Mouse (Mus musculus) lung, postnatal 0 days (tissue): ENCODE data around the gene Fam186b. TPM values are rescaled to one million over a fixed set of nuclear protein-coding genes. Genes with fewer than 3 reads are reported as not detected.

Experiments used
- ATAC-seq: fragments of 200-750 bp; cut with Nextera tagmentation; 2 replicates; pipeline ENCODE4 v1.8.0; 2017; ENCODE audit warnings: moderate library complexity
- DNase-seq: peaks from one replicate; pipeline ENCODE4 v3.0.0-alpha.2; 2016; ENCODE audit warnings: low spot score
- H3K27ac ChIP-seq: fragments of 300-500 bp; sonication (generic); 2 replicates; pipeline ENCODE4 v1.5.1; 2014; ENCODE audit warnings: antibody characterized with exemption, mild to moderate bottlenecking, low read length, mixed read lengths
- H3K27me3 ChIP-seq: fragments of 300-500 bp; sonication (generic); replicated peaks from 2 replicates; pipeline ENCODE4 v1.6.1; 2014; ENCODE audit warnings: low read length, mixed read lengths; ENCODE audit not compliant: insufficient read depth
- H3K36me3 ChIP-seq: fragments of 300-500 bp; sonication (generic); 2 replicates; pipeline ENCODE4 v1.6.1; 2014; ENCODE audit warnings: low read length, mixed read lengths; ENCODE audit not compliant: insufficient read depth
- H3K4me1 ChIP-seq: fragments of 300-500 bp; sonication (generic); 2 replicates; pipeline ENCODE4 v1.6.1; 2014; ENCODE audit warnings: antibody characterized with exemption, low read depth, low read length, mixed read lengths; ENCODE audit not compliant: insufficient read depth
- H3K4me2 ChIP-seq: fragments of 300-500 bp; sonication (generic); replicated peaks from 2 replicates; pipeline ENCODE4 v1.6.1; 2014; ENCODE audit warnings: low read depth, mild to moderate bottlenecking, low read length, moderate library complexity, mixed read lengths
- H3K4me3 ChIP-seq: fragments of 300-500 bp; sonication (generic); 2 replicates; pipeline ENCODE4 v1.5.1; 2014; ENCODE audit warnings: low read depth, low read length
- H3K9ac ChIP-seq: fragments of 300-500 bp; sonication (generic); replicated peaks from 2 replicates; pipeline ENCODE4 v1.6.1; 2014; ENCODE audit warnings: low read depth, mild to moderate bottlenecking
- H3K9me3 ChIP-seq: fragments of 300-500 bp; sonication (generic); 2 replicates; pipeline ENCODE4 v1.6.1; 2016; ENCODE audit warnings: low read length, mixed read lengths
- CTCF ChIP-seq: IDR thresholded peaks from 2 replicates; pipeline ENCODE4 v1.5.1; 2016; ENCODE audit warnings: antibody characterized with exemption, mild to moderate bottlenecking
- EP300 ChIP-seq: IDR thresholded peaks from 2 replicates; pipeline ENCODE4 v1.6.1; 2016; ENCODE audit warnings: antibody characterized with exemption, mild to moderate bottlenecking, control low read depth
- WGBS: fragments of 180-500 bp; shearing (Covaris S2); extraction: QIAGEN DNeasy Blood & Tissue Kit; methylation state at CpG from one replicate; pipeline ENCODE4 v1.1.7; 2014; 5-methylcytosine and 5-hydroxymethylcytosine counted together
- polyA plus RNA-seq: library from polyadenylated mRNA; unstranded; fragments of >200 nt; fragmentation: Nextera tagmentation; extraction: Ambion mirVana; gene quantifications from 2 replicates; pipeline ENCODE4 v1.2.1, GENCODE M21; 2015

Gene Fam186b
- polyA plus RNA-seq, 1 experiment from 2014 or later, result not detected

- H3K9me3 ChIP-seq, result no peaks in the 10 kb centered on the region
- TF ChIP-seq CTCF (no peak), EP300 (no peak)
Measured at GRCm38 (mm10) chr15:99285189-99285535, 10.5 kb downstream of the Fam186b start.

GRCm38 (mm10) chr15:99284527-99285188 is 11.0 kb downstream of the Fam186b start:
- 24% methylated on average over 14 of the region's 14 CpGs for WGBS
- no peaks in the 10 kb centered on the region for H3K4me1 ChIP-seq
- ATAC-seq (peak; percentile 89), DNase-seq (peak; percentile 87)
- H3K27ac ChIP-seq, result no peak overlapping the region
- H3K36me3 ChIP-seq, result no peaks in the 10 kb centered on the region
- H3K9ac ChIP-seq, result no peak overlapping the region
- TF ChIP-seq CTCF (no peak), EP300 (no peak)
- H3K27me3 ChIP-seq, result no peaks in the 10 kb centered on the region
- H3K4me3 ChIP-seq, result no peak overlapping the region
- no peak overlapping the region for H3K4me2 ChIP-seq
- no peaks in the 10 kb centered on the region for H3K9me3 ChIP-seq

More at GRCm38 (mm10) chr15:99285189-99285535, 10.5 kb downstream of the Fam186b start:
- 47% methylated on average over 8 of the region's 8 CpGs for WGBS
- DNase-seq (no peak), ATAC-seq (peak; percentile 47; the same call in 1 of the 2 replicates)
- Histone ChIP-seq H3K4me2 (no peak overlapping the region), H3K36me3 (no peaks in the 10 kb centered on the region), H3K9ac (no peak overlapping the region), H3K4me3 (no peak overlapping the region), H3K4me1 (no peaks in the 10 kb centered on the region), H3K27ac (no peak overlapping the region), H3K27me3 (no peaks in the 10 kb centered on the region)

- Histone ChIP-seq H3K4me3 (no peak overlapping the region), H3K9ac (no peak overlapping the region), H3K4me2 (no peak overlapping the region), H3K36me3 (no peaks in the 10 kb centered on the region), H3K27me3 (no peaks in the 10 kb centered on the region), H3K9me3 (no peaks in the 10 kb centered on the region), H3K4me1 (no peaks in the 10 kb centered on the region), H3K27ac (no peak overlapping the region)
- DNase-seq, result no peak
- WGBS, result 66% methylated on average over 10 of the region's 10 CpGs
- TF ChIP-seq CTCF, result peak; percentile 63
- TF ChIP-seq EP300, result no peak
- ATAC-seq, result no peak
Measured at GRCm38 (mm10) chr15:99283456-99283855, 12.2 kb downstream of the Fam186b start.

- no peak overlapping the region for H3K9ac ChIP-seq
- H3K27me3 ChIP-seq, result no peaks in the 10 kb centered on the region
- DNase-seq (no peak), ATAC-seq (no peak)
- TF ChIP-seq CTCF (no peak), EP300 (no peak)
- no peak overlapping the region for H3K4me2 ChIP-seq
- H3K4me1 ChIP-seq, result no peaks in the 10 kb centered on the region
- no peaks in the 10 kb centered on the region for H3K36me3 ChIP-seq
- no peak overlapping the region for H3K27ac ChIP-seq
- no peaks in the 10 kb centered on the region for H3K9me3 ChIP-seq
- 52% methylated on average over 7 of the region's 7 CpGs for WGBS
- H3K4me3 ChIP-seq, result no peak overlapping the region
Measured at GRCm38 (mm10) chr15:99278271-99278670, 17.4 kb downstream of the Fam186b start.

GRCm38 (mm10) chr15:99276095-99276494 is 19.6 kb downstream of the Fam186b start:
- DNase-seq (no peak), ATAC-seq (no peak)
- TF ChIP-seq EP300 (no peak), CTCF (no peak)
- no peaks in the 10 kb centered on the region for H3K36me3 ChIP-seq
- H3K9ac ChIP-seq, result no peak overlapping the region
- no peaks in the 10 kb centered on the region for H3K9me3 ChIP-seq
- H3K4me2 ChIP-seq, result no peak overlapping the region
- no peak overlapping the region for H3K4me3 ChIP-seq
- WGBS, result 76% methylated on average over 8 of the region's 8 CpGs
- H3K27ac ChIP-seq, result no peak overlapping the region
- no peaks in the 10 kb centered on the region for H3K4me1 ChIP-seq
- H3K27me3 ChIP-seq, result no peaks in the 10 kb centered on the region

GRCm38 (mm10) chr15:99265679-99266078 is 30.0 kb downstream of the Fam186b start:
- no peaks in the 10 kb centered on the region for H3K4me1 ChIP-seq
- no peaks in the 10 kb centered on the region for H3K9me3 ChIP-seq
- no peak for TF ChIP-seq EP300
- TF ChIP-seq CTCF, result peak; percentile 88
- DNase-seq, result peak; percentile 94
- H3K4me2 ChIP-seq, result no peak overlapping the region
- no peak overlapping the region for H3K27ac ChIP-seq
- no peaks in the 10 kb centered on the region for H3K36me3 ChIP-seq
- H3K9ac ChIP-seq, result no peak overlapping the region
- 16% methylated on average over 4 of the region's 4 CpGs for WGBS
- peak; percentile 87 for ATAC-seq
- no peak overlapping the region for H3K4me3 ChIP-seq
- H3K27me3 ChIP-seq, result no peaks in the 10 kb centered on the region
